Mouse (Mus musculus) hindbrain, embryonic 11.5 days (tissue): ENCODE data around the gene Agbl3. TPM values are rescaled to one million over a fixed set of nuclear protein-coding genes. Genes with fewer than 3 reads are reported as not detected.

ENCODE experiments used
- ATAC-seq: fragments of 200-750 bp; cut with Nextera tagmentation; 2 replicates; pipeline ENCODE4 v1.8.0; 2017; ENCODE audit warnings: mild to moderate bottlenecking, moderate TSS enrichment, moderate library complexity; ENCODE audit not compliant: low FRiP score
- DNase-seq: peaks from one replicate; pipeline ENCODE4 v3.0.0-alpha.2; 2015; ENCODE audit warnings: low spot score
- H3K27ac ChIP-seq: fragments of 300-500 bp; sonication (generic); 2 replicates; pipeline ENCODE4 v1.5.1; 2014; ENCODE audit warnings: mild to moderate bottlenecking, low read depth, low read length
- H3K27me3 ChIP-seq: fragments of 300-500 bp; sonication (generic); 2 replicates; pipeline ENCODE4 v1.6.1; 2014; ENCODE audit warnings: mild to moderate bottlenecking, low read length, moderate library complexity, mixed read lengths; ENCODE audit not compliant: control insufficient read depth, insufficient read depth
- H3K36me3 ChIP-seq: fragments of 300-500 bp; sonication (generic); 2 replicates; pipeline ENCODE4 v1.6.1; 2014; ENCODE audit warnings: mild to moderate bottlenecking, low read length, moderate library complexity, mixed read lengths; ENCODE audit not compliant: control insufficient read depth, insufficient read depth
- H3K4me1 ChIP-seq: fragments of 300-500 bp; sonication (generic); replicated peaks from 2 replicates; pipeline ENCODE4 v1.6.1; 2014; ENCODE audit warnings: low read length, mixed read lengths; ENCODE audit not compliant: control insufficient read depth, insufficient read depth
- H3K4me2 ChIP-seq: fragments of 300-500 bp; sonication (generic); replicated peaks from 2 replicates; pipeline ENCODE4 v1.6.1; 2014; ENCODE audit warnings: mild to moderate bottlenecking, low read depth, low read length
- H3K4me3 ChIP-seq: fragments of 300-500 bp; sonication (generic); 2 replicates; pipeline ENCODE4 v1.5.1; 2014; ENCODE audit warnings: low read depth, low read length
- H3K9ac ChIP-seq: fragments of 300-500 bp; sonication (generic); 2 replicates; pipeline ENCODE4 v1.6.1; 2014; ENCODE audit warnings: low read depth, low read length
- H3K9me3 ChIP-seq: fragments of 300-500 bp; sonication (generic); 2 replicates; pipeline ENCODE4 v1.6.1; 2016; ENCODE audit warnings: low read length; ENCODE audit not compliant: control insufficient read depth
- whole genome bisulfite sequencing: fragments of 180-500 bp; shearing (Covaris S2); extraction: QIAGEN DNeasy Blood & Tissue Kit; methylation state at CpG from one replicate; pipeline ENCODE4 v1.1.7; 2014; 5-methylcytosine and 5-hydroxymethylcytosine counted together
- polyA plus RNA-seq: library from polyadenylated mRNA; unstranded; fragments of >200 nt; fragmentation: Nextera tagmentation; extraction: Ambion mirVana; gene quantifications from 2 replicates; pipeline ENCODE4 v1.2.1, GENCODE M21; 2014

Agbl3 gene
- polyA plus RNA-seq, 1 experiment from 2014 or later, result 7.1 TPM

- H3K4me1 ChIP-seq, result peaks cover 2% of the 10 kb centered on the region; the same call in 1 of the 2 replicates
- no peaks in the 10 kb centered on the region for H3K9me3 ChIP-seq
- no peaks in the 10 kb centered on the region for H3K36me3 ChIP-seq
- ATAC-seq (peak; percentile 38; the same call in 1 of the 2 replicates), DNase-seq (peak; percentile 36)
- no peak overlapping the region for H3K4me3 ChIP-seq
- H3K9ac ChIP-seq, result peak overlapping the region; percentile 24; the same call in 1 of the 2 replicates
- H3K27ac ChIP-seq, result no peak overlapping the region
- 35% methylated on average over 8 of the region's 8 CpGs for WGBS
- H3K4me2 ChIP-seq, result no peak overlapping the region
- no peaks in the 10 kb centered on the region for H3K27me3 ChIP-seq
These were observed 86.6 kb downstream of the Agbl3 start for GRCm38 (mm10) chr6:34866786-34867185.

GRCm38 (mm10) chr6:34867301-34867994 is 87.2 kb downstream of the Agbl3 start:
- Histone ChIP-seq H3K4me3 (no peak overlapping the region), H3K27ac (no peak overlapping the region), H3K9ac (no peak overlapping the region), H3K4me2 (no peak overlapping the region), H3K36me3 (no peaks in the 10 kb centered on the region), H3K27me3 (no peaks in the 10 kb centered on the region), H3K9me3 (no peaks in the 10 kb centered on the region), H3K4me1 (peaks cover 2% of the 10 kb centered on the region; the same call in 1 of the 2 replicates)
- WGBS, result 73% methylated on average over 16 of the region's 16 CpGs
- DNase-seq (no peak), ATAC-seq (no peak)

- Histone ChIP-seq H3K9me3 (no peaks in the 10 kb centered on the region), H3K4me1 (peaks cover 2% of the 10 kb centered on the region; the same call in 1 of the 2 replicates), H3K27ac (no peak overlapping the region), H3K4me2 (no peak overlapping the region), H3K9ac (no peak overlapping the region), H3K27me3 (no peaks in the 10 kb centered on the region), H3K4me3 (no peak overlapping the region), H3K36me3 (no peaks in the 10 kb centered on the region)
- ATAC-seq (no peak), DNase-seq (no peak)
- 74% methylated on average over 10 of the region's 10 CpGs for WGBS
These were observed 87.7 kb downstream of the Agbl3 start for GRCm38 (mm10) chr6:34867995-34868350.

- WGBS, result 80% methylated on average over 20 of the region's 20 CpGs
- Histone ChIP-seq H3K27ac (no peak overlapping the region), H3K4me1 (peaks cover 2% of the 10 kb centered on the region; the same call in 1 of the 2 replicates)
These were observed 88.4 kb downstream of the Agbl3 start for GRCm38 (mm10) chr6:34868507-34869217.

GRCm38 (mm10) chr6:34869225-34869915 is 89.1 kb downstream of the Agbl3 start:
- Histone ChIP-seq H3K9ac (no peak overlapping the region), H3K9me3 (no peaks in the 10 kb centered on the region), H3K4me3 (no peak overlapping the region), H3K36me3 (no peaks in the 10 kb centered on the region), H3K27ac (no peak overlapping the region), H3K4me2 (no peak overlapping the region), H3K27me3 (no peaks in the 10 kb centered on the region), H3K4me1 (peaks cover 2% of the 10 kb centered on the region; the same call in 1 of the 2 replicates)
- DNase-seq (no peak), ATAC-seq (no peak)
- 88% methylated on average over 13 of the region's 13 CpGs for WGBS

More at GRCm38 (mm10) chr6:34868507-34869217, 88.4 kb downstream of the Agbl3 start:
- Histone ChIP-seq H3K4me2 (no peak overlapping the region), H3K27me3 (no peaks in the 10 kb centered on the region), H3K9me3 (no peaks in the 10 kb centered on the region), H3K36me3 (no peaks in the 10 kb centered on the region), H3K9ac (no peak overlapping the region), H3K4me3 (no peak overlapping the region)
- DNase-seq, result no peak
- ATAC-seq, result no peak

- H3K9ac ChIP-seq, result no peak overlapping the region
- ATAC-seq (no peak), DNase-seq (no peak)
- no peaks in the 10 kb centered on the region for H3K9me3 ChIP-seq
- no peak overlapping the region for H3K27ac ChIP-seq
- H3K4me2 ChIP-seq, result no peak overlapping the region
- no peaks in the 10 kb centered on the region for H3K27me3 ChIP-seq
- H3K4me1 ChIP-seq, result peaks cover 2% of the 10 kb centered on the region; the same call in 1 of the 2 replicates
- 85% methylated on average over 5 of the region's 5 CpGs for WGBS
- no peaks in the 10 kb centered on the region for H3K36me3 ChIP-seq
- no peak overlapping the region for H3K4me3 ChIP-seq
These were observed 89.9 kb downstream of the Agbl3 start for GRCm38 (mm10) chr6:34870136-34870535.

GRCm38 (mm10) chr6:34870724-34871123 is 90.5 kb downstream of the Agbl3 start:
- no peak overlapping the region for H3K4me3 ChIP-seq
- no peaks in the 10 kb centered on the region for H3K27me3 ChIP-seq
- H3K4me2 ChIP-seq, result no peak overlapping the region
- no peak for DNase-seq
- WGBS, result 81% methylated on average over 5 of the region's 5 CpGs
- H3K4me1 ChIP-seq, result peaks cover 2% of the 10 kb centered on the region; the same call in 1 of the 2 replicates
- H3K27ac ChIP-seq, result no peak overlapping the region
- no peaks in the 10 kb centered on the region for H3K36me3 ChIP-seq
- H3K9ac ChIP-seq, result no peak overlapping the region
- no peaks in the 10 kb centered on the region for H3K9me3 ChIP-seq
- ATAC-seq, result no peak

GRCm38 (mm10) chr6:34871929-34872328 is 91.7 kb downstream of the Agbl3 start:
- ATAC-seq (no peak), DNase-seq (no peak)
- H3K9me3 ChIP-seq, result no peaks in the 10 kb centered on the region
- 93% methylated on average over 7 of the region's 7 CpGs for WGBS
- H3K9ac ChIP-seq, result no peak overlapping the region
- H3K36me3 ChIP-seq, result no peaks in the 10 kb centered on the region
- no peak overlapping the region for H3K27ac ChIP-seq
- no peaks in the 10 kb centered on the region for H3K27me3 ChIP-seq
- no peak overlapping the region for H3K4me3 ChIP-seq
- H3K4me2 ChIP-seq, result no peak overlapping the region
- 0 out of 2 replicates have a peak, but pooled peaks cover 1% of the 10 kb centered on the region for H3K4me1 ChIP-seq
